Mouse (Mus musculus) lung, postnatal 4 days (tissue): ENCODE results near the gene Lif.
A peak's percentile ranks its signal among the peaks of the same experiment; 100 is the strongest.

Source experiments
- DNase-seq, 2 experiments: peaks; one replicate each; pipeline ENCODE4 v3.0.0; 2021

The Lif gene

DNA sequence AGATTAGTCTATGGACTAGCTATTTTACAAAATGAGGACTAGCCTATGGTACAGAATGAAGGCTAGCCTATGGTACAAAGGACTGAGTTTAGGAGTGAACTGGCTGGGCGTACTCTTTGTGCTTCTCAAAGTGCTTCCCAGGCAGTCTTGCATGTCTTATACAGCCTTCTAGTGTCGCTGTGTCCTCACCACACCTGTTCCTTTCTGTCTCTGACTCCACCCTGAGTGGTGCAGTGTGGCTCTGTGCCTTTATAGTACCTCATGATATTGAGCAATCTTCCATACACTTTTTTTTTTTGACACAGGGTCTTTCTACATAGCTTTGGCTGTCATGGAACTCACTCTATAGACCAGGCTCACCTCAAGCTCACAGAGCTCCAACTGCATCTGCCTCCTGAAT is 25.9 kb upstream of the Lif start:
- no peak for DNase-seq

DNA sequence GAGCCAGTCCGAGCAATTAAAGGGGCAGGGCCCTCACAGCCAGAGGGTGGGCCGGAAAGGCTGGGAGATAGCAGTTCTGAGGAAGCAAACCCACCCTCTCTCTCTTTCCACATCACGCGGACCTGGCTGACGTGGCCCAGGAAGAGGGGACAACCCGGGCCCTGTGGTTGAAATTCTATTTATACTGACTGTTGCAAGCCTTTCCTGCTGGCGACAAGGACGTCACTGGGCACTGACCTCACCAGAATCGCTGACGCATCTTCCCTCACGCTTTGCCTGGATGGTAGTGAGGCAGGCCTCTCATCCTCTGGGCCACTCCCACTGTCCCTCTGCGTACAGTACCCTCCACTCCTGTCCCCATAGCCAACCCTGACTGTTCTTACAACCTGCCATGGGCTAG is 24.7 kb upstream of the Lif start:
- DNase-seq: peak; percentile 54 to 55

DNA sequence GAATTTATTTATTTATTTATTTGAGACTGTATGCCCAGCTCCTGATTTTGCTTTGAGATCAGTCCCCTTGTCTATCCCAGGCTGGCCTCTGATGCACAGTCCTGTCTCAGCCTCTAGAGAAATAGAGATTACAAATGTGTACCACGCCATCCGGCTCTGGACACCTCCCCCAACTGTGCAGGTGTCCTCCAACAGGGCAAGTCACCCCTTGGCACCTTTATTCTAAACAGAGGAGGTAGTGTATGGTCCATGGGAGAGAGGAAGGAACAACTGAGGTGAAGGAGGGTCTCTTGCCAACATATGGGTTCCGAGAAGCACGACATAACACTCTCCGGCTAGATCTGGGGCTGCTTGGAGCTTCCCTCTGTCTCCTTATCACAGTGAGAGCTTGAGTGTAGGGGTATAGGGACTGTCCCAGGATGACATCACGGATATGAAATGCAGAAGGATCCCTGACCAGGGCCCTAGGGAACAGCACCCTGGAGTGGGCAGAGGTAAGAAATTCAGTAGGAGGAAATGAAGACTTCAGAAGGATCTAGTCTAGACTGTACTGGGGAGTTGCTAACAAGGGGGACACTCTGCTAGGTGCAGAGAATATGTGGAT is 22.2 kb upstream of the Lif start:
- no peak for DNase-seq

DNA sequence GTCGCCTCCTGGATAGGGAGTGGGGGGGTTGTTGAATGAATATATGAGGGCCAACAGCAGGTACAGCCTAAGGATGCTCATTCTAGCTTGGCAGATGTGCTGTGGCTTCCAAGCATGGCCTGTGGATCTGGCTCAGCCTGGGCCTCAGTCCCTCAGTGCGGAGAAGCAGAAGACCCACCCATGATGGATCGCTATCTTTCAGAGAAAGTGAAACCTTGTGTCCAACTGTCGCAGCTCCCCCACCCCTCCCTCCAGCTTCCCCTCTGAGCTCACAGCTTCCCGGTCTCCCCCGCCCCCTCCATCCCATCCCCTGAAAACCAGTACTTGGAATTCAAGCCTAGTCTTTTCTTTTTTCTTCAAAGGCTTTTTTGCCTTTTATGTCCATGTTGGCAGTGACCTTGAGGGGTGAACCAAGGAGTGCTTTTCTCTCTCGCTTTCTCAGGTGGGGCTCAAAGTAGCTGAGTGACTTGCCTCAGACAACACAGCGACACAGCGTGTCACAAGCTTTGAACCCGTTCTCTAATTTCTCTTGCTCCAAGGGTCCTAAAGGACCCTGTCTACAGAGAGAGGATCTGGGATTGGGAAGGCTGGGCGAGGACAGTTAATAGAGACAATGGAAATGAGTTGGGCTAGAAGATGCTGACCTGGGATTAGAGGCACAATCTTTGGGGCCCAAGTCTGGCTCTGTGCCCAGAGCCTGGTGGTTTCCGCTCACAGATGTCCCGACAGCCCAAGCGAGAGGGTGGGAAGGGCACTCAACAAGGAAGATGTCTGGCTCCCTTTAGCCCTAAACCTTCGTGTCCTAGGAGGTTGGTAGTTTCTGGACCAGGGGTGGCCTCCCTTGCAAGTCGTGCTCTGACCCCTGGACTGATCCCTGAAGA is 21.5 kb upstream of the Lif start, which contains the start of gene Osm:
Gene Osm, plus strand, starts transcription at position 756 of the 881 bp plus-strand sequence.
- peak in 1 of 2 experiments; percentile 41 for DNase-seq

DNA sequence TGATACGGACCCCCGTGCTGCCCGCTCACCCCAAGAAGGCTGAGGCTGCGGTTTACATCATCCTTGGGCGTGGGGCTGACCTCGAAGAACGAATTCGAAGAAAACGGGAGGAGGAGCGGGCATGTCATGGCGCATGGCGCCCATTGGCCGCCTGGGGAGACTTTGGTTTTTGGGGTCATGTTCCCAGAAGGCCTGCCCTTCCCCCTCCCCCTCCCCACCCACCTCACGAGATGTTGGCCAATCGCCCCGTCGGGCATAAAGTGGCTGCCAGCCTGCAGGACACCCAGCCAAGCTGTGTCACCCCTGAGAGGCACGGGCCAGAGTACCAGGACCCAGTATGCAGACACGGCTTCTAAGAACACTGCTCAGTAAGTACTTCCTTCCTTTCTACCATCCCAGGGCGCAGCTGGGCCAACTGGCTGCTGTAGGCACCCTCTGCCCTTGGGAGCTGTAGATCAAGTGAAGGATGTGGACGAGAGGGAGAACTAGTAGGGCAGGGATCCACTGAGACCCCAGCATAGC is 20.8 kb upstream of the Lif start:
- DNase-seq: peak in 1 of 2 experiments; percentile 29

DNA sequence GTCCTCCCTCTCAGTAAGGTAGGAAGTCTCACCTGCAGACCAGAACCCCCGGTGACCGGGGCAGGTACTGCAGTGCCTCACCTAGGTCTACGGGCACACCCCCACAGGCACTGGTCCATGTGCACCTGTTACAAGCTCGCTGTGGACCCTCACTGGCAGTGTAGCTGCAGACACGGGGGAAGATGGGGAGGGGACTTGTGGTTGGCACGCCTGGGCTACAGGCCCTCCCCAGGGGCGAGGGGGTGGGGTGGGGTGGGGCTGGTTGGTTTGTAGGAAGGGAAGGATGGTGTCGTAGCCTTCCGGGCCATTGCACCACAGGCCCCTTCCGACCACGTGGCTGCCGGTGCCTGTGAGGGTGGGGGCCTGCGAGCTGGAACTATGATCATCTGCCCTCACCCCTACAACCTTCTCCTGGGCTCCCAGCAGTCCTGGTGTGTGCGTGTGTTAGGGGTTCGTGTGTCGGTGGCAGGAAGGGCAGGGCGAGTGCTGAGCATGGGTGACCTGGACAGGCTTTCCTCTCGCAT is 19.9 kb upstream of the Lif start:
- peak in 1 of 2 experiments; percentile 52 for DNase-seq

DNA sequence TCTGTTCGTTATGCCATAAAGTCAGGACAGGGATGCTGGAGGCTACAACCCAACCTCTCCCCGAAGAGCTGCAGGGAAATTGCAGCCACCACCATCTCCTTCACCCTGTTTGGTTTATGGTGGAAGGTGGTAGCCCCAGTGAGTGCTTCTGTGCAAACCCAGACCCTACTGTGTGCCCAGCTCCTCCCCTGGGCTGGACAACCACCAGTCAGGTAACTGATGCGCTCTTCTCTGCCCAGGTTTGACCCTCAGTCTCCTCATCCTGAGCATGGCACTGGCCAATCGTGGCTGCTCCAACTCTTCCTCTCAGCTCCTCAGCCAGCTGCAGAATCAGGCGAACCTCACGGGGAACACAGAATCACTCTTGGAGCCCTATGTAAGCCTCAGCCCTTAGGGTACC is 19.2 kb upstream of the Lif start:
- DNase-seq: no peak

DNA sequence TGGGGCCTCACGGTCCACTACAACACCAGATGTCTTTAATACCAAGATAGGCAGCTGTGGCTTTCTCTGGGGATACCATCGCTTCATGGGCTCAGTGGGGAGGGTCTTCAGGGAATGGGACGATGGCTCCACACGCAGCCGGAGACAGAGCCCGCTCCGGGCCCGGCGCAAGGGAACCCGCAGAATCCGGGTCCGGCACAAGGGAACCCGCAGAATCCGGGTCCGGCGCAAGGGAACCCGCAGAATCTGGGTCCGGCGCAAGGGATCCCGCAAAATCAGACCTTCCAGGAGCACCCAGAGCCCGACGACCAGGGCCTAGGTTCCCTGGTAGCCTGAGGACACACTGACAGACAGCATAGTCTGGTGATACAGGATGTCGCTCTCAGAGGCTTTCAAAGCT is 17.7 kb upstream of the Lif start:
- DNase-seq: no peak

DNA sequence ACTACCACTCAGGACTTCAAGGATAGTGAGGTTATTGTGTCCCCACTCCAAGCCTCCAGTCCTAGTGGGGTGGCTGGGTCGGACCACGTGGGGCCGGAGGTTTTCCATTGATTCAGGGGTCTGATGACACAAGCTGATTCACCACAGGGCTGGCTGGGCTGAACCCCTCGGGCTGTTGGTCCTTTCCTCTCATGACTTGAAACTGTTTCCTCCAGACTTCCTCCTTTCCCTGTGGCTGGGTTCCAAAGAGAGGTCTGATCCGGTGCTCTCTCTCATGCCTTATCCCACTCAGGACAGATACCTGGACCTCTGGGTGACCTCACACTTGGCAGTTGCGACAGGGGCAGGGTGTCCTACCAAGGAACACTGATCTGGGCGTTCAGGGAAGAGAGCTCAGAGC is 17.2 kb upstream of the Lif start:
- DNase-seq: no peak

DNA sequence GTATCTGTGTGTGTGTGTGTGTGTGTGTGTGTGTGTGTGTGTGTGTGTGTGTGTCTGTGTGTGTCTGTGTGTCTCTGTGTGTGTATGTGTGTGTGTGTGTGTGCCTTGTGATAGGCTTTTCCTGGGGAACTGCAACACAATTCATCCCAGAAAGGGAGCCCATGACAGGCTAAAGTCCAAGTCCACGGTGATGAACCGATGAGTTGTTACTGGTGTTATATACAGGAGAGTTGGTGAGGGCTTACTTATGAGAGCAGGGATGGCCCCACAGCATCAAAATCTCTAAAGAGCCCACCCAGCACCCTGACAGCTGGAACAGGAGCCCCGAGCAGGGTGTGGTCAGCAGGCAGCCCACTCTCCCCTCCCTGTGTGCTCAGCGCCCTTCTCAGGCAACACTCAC is 16.2 kb upstream of the Lif start:
- no peak for DNase-seq

DNA sequence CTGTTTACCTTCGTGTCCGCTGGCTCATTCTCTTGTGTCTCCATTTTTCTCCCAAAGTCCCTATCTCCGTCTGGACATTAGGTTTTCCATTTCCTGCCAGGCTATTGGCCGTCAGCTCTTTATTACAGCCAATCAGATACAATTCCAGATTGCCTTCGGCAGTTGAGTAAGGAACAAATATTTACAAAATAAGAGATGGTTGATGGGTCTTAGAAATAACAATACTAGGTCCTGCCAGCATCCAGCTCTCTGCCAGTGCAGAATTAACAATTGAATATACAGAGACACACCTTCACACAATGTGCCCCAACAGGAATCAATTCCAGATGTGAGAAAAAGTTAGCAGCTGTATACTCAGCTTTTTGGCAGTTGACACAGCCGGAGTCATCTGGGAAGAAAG is 11.2 kb upstream of the Lif start:
- no peak for DNase-seq

DNA sequence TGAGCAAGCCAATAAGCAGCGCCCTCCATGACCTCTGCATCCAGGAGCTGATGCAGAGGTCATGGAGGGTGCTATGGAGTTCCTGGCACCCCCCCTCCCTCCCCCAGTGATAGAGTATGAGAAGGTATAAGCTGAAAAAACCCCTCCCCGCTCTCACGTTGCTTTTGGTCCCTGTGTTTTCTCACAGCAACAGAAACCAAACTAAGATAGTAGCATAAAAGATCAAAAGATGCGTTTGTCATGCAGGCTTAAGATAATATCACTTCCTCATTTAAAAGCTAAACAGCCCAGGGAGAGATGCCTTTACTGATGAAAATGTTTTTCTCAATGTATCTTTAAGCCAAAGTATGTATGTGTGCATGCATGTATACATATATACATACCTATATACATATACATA is 10.7 kb upstream of the Lif start:
- no peak for DNase-seq

DNA sequence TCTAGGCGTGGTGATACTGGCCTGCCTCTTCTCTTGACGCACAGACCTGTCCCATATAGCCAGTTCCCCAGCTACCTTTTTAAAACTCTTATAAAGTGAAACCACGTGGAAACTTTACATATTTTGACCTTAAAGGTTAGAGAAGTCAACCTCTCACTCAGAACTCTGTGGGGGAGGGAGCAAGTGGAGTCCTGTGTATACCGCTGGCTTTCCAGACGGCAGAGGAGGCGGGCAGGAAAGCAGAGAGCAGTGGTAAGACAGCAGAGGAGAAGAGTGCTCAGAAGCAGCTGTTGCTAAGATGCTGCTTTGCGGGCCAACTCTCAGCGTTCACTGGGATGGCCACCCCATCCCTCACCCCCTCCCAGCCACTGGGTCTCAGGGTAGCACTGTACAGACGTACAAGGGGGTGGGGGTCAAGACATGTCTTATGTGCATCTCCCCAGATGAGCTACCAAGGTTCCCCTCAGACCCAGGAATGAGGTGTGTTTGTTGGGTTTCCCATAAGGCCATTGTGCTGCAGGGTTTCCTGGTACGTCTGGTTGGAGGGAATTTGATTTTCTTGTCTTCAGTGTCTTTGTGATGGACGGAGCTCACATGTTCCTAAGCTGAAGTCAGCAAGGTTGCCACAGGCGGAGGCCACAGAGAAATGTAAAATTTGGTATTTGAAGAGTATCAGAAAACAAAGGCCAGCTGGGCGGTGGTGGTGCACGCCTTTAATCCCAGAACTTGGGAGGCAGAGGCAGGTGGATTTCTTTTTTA is 10.0 kb upstream of the Lif start:
- DNase-seq: no peak

DNA sequence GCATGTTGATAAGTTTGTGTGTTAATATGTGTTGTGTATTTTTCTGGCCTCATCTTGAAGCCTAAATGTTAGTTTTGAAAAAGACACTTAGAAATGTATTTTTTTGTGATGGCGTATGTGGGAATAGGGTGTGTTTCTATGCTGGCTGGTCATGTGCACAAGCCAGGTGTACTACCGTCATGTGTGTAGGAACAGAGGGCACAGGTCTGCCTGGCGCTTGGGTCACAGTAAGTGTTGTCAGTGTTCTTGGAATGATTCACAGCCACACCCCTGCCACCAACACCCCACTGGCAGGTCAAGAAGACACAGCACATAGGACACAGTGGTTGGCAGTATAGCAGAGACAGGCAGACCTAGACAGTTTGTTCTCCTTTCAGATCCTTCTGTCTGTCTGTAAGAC is 8.2 kb upstream of the Lif start:
- no peak for DNase-seq

DNA sequence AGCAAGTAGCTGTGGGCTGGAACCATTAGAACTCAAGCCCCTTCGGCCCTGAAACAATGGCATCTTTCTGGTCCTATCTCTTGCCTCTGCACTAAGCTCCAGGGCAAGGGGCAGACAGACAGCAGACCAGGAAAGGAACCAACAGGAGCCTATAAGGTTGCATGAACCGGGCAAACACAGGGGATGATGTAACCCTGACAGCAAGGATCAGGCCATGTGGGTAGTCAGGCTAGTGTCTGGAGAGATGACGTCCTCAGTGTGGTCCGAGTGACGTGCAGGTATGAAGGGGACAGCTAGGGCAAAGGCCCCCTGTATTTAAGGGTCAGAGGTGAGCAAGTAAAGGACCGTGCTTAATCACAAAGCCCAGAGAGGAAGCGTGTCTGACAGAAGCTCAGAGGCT is 7.1 kb upstream of the Lif start:
- DNase-seq: peak in 1 of 2 experiments; percentile 23

DNA sequence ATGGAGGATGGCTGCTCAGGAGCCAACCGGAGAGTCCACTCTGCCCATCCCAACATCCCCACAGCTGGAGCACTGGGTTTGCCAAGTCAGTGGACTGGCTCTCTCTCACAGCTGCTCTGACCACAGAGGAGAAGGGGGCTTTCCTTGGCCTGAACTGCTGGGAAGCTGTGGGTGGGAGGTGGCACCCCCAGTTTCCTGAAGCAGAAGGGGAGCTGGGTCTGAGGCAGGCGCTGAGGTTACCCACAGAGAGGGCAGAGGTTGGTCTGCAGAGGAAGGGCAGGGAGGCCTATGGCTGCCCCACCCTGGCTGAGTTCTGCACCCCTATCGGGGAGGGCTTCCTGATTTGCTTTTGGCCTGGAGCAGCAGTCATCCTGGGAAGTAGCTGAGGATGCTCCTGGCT is 6.0 kb upstream of the Lif start:
- peak in 1 of 2 experiments; percentile 29 for DNase-seq

DNA sequence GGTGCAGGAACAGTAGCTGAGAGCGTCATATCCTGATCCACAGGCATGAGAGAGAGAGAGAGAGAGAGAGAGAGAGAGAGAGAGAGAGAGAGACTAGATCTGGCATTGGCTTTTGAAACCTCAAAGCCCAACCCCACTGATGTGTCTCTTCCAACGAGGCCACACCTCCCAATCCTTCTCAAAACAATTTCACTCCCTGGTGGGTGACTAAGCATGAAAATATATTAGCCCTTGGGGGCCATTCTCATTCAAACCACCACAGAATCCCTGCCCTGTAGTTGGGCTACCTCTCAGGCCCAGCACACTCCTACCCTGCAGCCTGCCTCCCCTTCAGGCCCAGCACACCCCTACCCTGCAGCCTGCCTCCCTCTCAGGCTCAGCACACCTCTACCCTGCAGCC is 4.5 kb upstream of the Lif start:
- DNase-seq: no peak

DNA sequence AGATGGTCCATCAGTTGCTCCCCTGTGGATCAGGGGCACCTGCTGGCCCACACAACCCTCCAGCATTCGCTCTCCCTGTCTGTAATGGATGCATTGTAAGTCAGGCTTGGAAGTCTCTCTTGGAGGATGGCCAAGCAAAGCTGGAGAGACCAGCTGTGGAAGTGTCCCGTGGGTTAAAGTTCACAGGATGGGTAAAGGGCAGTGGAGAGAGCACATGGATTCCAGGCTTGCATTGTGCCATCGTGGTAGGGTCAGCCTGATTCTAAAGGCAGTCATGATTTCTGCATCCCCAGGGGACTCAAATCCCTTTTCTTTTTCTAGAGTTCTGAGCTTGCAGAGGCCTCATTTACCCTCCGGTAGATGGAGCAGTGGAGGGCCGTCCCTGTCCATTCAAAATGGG is 399 bp downstream of the Lif start:
- DNase-seq: peak in 1 of 2 experiments; percentile 23

DNA sequence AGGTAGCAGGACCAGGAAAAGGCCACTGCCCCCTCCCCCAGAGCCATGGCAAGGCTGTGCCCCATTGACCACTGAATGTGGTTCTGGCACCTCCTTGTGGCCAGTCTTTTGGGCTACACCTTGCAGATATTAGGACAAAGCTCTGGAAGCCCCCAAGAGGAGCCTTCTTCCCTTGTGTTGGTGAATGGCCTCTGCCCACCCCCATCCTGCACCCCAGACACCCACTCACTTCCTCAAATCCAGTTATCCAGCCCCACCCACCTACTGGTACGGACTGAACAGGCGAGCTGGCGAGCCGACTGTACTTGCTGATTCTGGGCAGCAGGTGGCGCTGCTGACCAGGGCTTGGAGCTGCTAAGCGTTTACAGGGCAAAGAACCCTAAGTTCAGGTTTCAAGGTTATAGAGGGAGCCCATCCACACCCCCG is 1.3 kb downstream of the Lif start:
- peak; percentile 83 to 90 for DNase-seq

DNA sequence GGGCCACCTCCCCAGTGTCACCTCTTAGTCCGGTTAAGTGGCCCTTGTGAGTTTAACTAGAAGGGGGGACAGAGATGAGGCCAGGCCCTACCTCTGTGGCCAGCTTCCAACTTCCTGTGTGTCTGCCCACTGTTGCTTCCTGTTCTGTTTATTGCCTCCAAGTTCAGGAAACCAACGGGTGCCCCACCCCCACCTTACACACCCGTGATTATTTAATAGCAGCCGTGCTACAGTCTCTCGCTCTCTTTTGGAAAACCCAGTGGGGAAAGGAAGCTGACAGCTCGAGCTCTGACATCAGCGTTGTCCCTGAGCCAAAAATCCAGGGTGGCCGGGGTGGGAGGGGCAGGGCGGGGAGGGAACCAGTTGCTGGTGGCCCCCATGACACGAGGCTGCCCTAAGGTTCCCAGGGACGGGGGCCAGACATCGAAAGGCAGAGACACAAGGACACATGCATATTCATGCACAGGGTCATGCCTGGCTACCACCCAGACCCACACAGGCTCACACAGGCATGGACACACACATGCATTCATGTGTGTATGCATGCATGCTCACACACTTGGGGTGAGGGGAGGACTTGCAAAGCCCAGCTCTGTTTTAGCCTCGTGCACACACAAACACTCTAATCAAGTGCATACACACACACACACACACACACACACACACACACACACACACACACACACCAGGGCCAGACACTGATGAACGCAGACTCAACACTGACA is 3.3 kb downstream of the Lif start:
- peak; percentile 77 to 79 for DNase-seq

DNA sequence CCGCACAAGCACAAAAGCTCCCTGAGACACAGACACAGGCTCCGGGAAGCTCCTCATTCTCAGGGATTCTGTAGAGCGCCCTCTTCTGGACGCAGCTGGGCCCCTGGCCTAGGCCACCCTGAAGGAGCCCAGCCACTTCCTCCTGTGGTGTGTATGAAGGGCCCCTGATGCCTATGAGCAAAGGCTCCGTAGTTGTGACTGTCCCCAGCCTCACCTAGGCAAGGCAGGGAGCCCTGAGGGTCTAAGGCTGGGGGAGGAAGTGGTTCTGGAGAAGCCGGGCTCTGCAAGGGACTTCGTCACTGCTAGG is 3.8 kb downstream of the Lif start:
- peak; percentile 76 to 84 for DNase-seq

DNA sequence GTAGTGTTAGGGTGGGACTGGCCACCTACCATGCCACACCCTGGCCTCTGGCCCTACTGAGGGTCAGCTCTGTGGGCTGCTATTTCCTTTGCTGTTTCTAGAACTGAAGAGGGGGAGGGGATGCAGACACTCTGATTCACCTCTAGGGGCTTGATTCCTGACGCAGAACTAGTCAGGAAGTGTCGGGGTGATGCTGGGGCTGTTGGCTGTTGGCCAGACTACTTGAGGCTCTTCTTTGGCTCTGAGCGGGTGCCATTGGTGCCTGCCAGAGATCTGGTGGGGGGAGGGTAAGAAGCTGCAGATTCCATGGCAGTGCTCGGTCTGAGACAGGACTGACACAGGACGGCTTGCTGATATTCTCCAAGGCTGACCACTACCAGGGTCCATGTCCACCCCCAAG is 4.6 kb downstream of the Lif start:
- DNase-seq: peak; percentile 80 to 88

DNA sequence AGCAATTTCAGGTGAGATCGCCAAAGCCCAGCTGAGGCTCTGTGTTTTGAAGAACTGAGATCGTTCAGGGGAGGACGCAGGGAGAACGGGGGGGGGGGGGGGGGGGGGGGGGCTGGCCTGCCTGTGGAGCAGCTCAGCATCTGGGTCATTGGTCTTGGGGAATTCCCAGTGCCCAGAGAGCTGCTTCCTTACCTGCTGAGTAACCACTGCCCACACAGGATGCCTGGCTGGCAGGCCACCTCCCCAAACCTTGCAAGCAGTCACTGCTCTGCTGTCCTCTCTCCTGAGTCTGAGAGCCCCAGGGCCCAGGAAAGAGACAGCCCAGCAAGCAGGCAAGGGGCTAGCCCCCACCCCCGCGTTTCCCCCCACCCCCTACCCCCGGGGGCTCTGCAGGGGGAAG is 5.5 kb downstream of the Lif start:
- no peak for DNase-seq
